Mouse (Mus musculus): ENCODE measurements around the gene Ppp6r2. TPM values are rescaled to one million over a fixed set of nuclear protein-coding genes. Genes with fewer than 3 reads are reported as not detected.

Ppp6r2 gene
- polyA plus RNA-seq, 1 experiment: 54.0 TPM

DNA sequence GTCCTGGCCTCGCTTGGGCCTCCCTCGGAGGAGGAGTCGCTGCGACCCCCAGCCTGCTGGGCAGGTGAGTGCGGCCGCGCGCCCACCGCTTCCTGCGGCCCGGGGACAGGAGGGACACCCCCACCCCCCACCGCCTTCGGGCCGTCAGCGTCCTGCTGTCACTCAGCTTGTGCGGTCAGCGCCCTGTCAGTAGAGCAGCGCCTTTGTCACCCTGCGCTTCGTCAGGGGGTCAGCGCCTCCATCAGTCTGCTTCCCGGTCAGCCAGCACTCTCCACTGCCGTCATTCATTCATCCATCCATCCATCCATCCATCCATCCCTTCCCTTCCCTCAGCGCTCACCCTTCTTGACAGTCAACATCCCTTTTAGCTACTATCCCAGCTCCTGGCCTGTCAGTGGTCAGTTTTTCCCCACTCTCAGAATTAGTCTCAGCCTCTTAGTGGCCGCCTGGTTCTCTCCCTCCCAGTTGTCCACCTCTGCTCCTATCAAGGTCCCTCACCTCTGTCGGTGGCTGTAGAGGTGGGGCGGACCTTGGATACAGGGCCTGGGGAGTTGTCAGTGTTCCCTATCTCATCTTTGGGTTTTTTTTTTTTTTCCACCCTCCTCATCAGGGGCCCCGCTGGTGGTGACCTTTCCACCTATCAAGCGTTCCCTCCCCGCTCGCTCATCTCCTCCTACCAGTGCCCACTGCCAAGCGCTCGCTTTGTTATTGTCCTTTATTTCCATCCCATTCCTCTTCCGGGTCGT, 536 bp downstream of the Ppp6r2 start:
- Histone ChIP-seq H3K4me3 (replicated peaks; ENCODE audit: control insufficient read depth, low read depth, low read length) (peak overlapping the region; percentile 95), H3K4me1 (ENCODE audit: control insufficient read depth, insufficient read depth, low read length) (peaks cover 2% of the 10 kb centered on the region; the same call in 1 of the 2 replicates), H3K27ac (ENCODE audit: control insufficient read depth, insufficient read depth, low read depth, low read length, poor library complexity) (peak overlapping the region; percentile 93)
- TF ChIP-seq POLR2A (IDR thresholded peaks at IDR 0.05; ENCODE audit: borderline replicate concordance, control insufficient read depth, low read depth, low read length): 0 out of 2 replicates have a peak, but pooled peaks have one; percentile 37
- no peak for TF ChIP-seq CTCF (IDR thresholded peaks at IDR 0.05; ENCODE audit: control insufficient read depth, insufficient read depth, low read length)
- 11% methylated on average over 35 of the region's 35 CpGs for WGBS

DNA sequence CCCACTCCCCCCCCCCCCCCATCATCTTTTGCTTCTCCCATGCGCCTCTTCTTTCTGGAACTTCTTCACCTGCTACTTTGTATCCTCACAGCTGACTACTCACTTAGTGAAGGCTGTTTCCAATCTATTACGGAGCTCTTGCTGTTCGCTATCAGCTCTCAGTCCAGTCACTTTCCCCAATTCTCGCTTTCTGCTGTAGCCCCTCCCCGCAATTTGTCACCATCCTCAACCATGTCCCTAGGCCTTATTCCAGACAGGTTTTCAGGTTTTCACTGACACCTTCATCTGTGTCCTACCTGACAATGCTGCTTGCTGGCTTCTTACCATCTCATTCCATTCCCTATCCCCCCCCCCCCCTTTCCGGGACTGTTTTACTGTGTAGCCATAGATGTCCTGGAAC, 1.1 kb downstream of the Ppp6r2 start:
- peak overlapping the region; percentile 93 for H3K27ac ChIP-seq (ENCODE audit: control insufficient read depth, insufficient read depth, low read depth, low read length, poor library complexity)
- 77% methylated on average over 6 of the region's 6 CpGs for WGBS
- peak overlapping the region; percentile 31 for H3K4me3 ChIP-seq (replicated peaks; ENCODE audit: control insufficient read depth, low read depth, low read length)
- peaks cover 2% of the 10 kb centered on the region; the same call in 1 of the 2 replicates for H3K4me1 ChIP-seq (ENCODE audit: control insufficient read depth, insufficient read depth, low read length)
- TF ChIP-seq POLR2A (IDR thresholded peaks at IDR 0.05; ENCODE audit: borderline replicate concordance, control insufficient read depth, low read depth, low read length) (no peak), CTCF (IDR thresholded peaks at IDR 0.05; ENCODE audit: control insufficient read depth, insufficient read depth, low read length) (no peak)

DNA sequence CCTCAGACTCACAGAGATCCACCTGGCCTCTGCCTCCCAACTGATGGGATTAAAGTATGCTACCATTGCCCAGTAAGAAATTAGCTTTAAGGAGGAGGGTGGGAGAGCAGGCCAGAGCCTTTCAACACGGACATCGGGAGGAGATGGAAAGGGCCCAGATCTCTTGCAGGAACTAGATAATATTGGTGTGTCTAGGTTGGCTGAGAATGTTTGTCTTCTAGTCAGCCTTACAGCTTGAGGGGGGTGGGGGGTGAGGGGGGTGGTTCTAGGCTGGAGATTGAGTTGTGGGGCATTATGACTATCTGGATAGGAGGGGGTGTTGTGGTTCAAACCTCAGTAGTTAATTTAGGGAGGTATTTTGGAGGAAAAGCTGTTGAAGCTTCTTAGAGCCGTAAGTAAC, 2.2 kb downstream of the Ppp6r2 start:
- TF ChIP-seq CTCF (IDR thresholded peaks at IDR 0.05; ENCODE audit: control insufficient read depth, insufficient read depth, low read length) (no peak), POLR2A (IDR thresholded peaks at IDR 0.05; ENCODE audit: borderline replicate concordance, control insufficient read depth, low read depth, low read length) (no peak)
- Histone ChIP-seq H3K4me1 (ENCODE audit: control insufficient read depth, insufficient read depth, low read length) (peaks cover 2% of the 10 kb centered on the region; the same call in 1 of the 2 replicates), H3K4me3 (replicated peaks; ENCODE audit: control insufficient read depth, low read depth, low read length) (peak overlapping the region; percentile 40), H3K27ac (ENCODE audit: control insufficient read depth, insufficient read depth, low read depth, low read length, poor library complexity) (no peak overlapping the region)
- 69% methylated on average over 3 of the region's 3 CpGs for WGBS

DNA sequence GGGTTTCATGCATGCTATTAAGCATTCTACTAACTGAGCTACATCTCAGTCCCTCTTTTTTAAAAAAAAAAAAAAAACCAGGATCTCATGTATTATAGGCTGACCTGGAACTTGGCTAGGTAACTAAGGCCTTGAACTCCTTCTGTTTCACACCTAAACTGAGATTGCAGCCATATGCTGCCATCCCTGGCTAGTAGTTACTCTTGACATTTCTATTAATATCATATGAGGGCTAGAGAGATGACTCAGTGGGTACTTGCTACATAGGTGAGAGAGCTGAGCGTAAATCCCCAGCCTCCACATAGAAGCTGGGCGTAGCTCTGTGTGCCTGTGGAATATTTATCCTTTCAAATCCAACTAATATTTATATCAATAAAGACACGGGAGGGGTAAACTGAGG, 3.6 kb downstream of the Ppp6r2 start:
- H3K27ac ChIP-seq (ENCODE audit: control insufficient read depth, insufficient read depth, low read depth, low read length, poor library complexity): no peak overlapping the region
- no peak overlapping the region for H3K4me3 ChIP-seq (replicated peaks; ENCODE audit: control insufficient read depth, low read depth, low read length)
- peaks cover 2% of the 10 kb centered on the region; the same call in 1 of the 2 replicates for H3K4me1 ChIP-seq (ENCODE audit: control insufficient read depth, insufficient read depth, low read length)
- 79% methylated on average over 3 of the region's 3 CpGs for WGBS
- no peak for TF ChIP-seq CTCF (IDR thresholded peaks at IDR 0.05; ENCODE audit: control insufficient read depth, insufficient read depth, low read length)
- no peak for TF ChIP-seq POLR2A (IDR thresholded peaks at IDR 0.05; ENCODE audit: borderline replicate concordance, control insufficient read depth, low read depth, low read length)

DNA sequence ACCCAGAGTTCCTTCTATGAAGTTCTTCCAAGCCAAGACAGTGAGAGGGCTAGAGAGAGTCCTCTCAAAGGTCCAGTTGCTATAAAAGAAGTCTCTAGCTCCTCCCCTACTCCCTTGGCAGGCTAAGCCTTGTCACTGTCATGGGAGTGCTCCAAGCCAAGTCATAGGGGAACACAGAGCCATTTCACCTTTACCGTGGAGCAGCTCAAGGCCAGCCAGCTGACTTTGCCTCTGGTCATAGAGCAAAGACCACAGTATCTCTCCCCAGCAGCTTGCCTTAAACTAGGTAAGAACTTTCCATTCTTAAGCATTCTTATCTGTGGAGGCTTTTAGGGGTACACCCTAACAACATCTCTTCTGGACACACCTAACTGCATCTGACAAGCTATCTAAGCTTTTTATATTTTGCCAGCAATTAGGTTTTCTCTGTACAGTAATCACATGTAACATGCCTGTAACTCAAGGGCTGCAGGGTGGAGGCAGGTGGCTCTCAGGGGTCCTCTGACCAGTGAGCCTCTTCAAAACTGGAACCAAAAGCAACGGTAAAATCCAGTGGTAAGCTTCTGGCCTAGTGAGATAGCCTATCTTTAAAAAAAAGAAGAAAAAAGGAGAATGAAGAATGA, 4.4 kb downstream of the Ppp6r2 start:
- Histone ChIP-seq H3K27ac (ENCODE audit: control insufficient read depth, insufficient read depth, low read depth, low read length, poor library complexity) (peak overlapping the region; percentile 71), H3K4me3 (replicated peaks; ENCODE audit: control insufficient read depth, low read depth, low read length) (no peak overlapping the region)

DNA sequence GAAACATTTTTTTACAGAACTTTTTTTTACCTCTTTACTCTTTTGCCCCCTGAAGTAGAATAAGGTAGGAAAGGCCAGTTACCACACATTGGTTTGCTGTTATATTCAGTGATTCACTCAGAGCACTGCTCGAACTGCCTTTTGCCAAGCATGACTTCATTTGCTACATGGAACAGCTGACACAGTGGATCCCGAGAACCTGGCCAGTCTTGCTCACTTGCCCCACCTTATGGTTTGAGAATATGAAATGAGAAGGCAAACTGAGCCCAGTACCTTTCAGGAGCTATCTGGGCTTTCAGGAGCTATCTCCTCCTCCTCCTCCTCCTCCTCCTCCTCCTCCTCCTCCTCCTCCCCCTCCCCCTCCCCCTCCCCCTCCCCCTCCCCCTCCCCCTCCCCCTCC, 22.2 kb downstream of the Ppp6r2 start:
- Histone ChIP-seq H3K27ac (ENCODE audit: control insufficient read depth, insufficient read depth, low read depth, low read length, poor library complexity) (no peak overlapping the region), H3K4me1 (ENCODE audit: control insufficient read depth, insufficient read depth, low read length) (no peaks in the 10 kb centered on the region), H3K4me3 (replicated peaks; ENCODE audit: control insufficient read depth, low read depth, low read length) (no peak overlapping the region)
- TF ChIP-seq POLR2A (IDR thresholded peaks at IDR 0.05; ENCODE audit: borderline replicate concordance, control insufficient read depth, low read depth, low read length) (no peak), CTCF (IDR thresholded peaks at IDR 0.05; ENCODE audit: control insufficient read depth, insufficient read depth, low read length) (no peak)
- WGBS: 42% methylated on average over 2 of the region's 2 CpGs

More for the DNA sequence above, 4.4 kb downstream of the Ppp6r2 start:
- TF ChIP-seq CTCF (IDR thresholded peaks at IDR 0.05; ENCODE audit: control insufficient read depth, insufficient read depth, low read length): no peak
- TF ChIP-seq POLR2A (IDR thresholded peaks at IDR 0.05; ENCODE audit: borderline replicate concordance, control insufficient read depth, low read depth, low read length): no peak
- 49% methylated on average over 2 of the region's 2 CpGs for WGBS
- H3K4me1 ChIP-seq (ENCODE audit: control insufficient read depth, insufficient read depth, low read length): peaks cover 2% of the 10 kb centered on the region; the same call in 1 of the 2 replicates

DNA sequence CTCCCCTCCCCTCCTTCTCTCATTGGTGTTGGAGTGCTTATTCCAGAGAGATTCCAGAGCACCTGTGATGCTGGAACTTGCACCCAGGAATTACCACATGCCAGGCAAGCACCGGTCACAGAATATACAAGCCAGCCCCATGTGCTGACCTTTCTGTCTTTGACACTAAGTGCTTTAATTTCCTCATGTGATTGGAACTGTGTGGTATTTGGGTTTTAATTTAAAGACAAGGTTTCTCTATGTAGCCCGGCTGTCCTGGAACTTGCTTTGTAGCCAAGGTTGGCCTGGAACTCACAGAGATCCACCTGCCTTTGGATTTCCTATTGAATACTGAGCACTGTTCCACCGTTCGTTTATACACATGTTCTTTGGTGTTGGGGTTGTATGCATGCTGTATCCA, 22.7 kb downstream of the Ppp6r2 start:
- WGBS: 93% methylated on average over 4 of the region's 4 CpGs
- TF ChIP-seq CTCF (IDR thresholded peaks at IDR 0.05; ENCODE audit: control insufficient read depth, insufficient read depth, low read length): no peak
- Histone ChIP-seq H3K27ac (ENCODE audit: control insufficient read depth, insufficient read depth, low read depth, low read length, poor library complexity) (no peak overlapping the region), H3K4me3 (replicated peaks; ENCODE audit: control insufficient read depth, low read depth, low read length) (no peak overlapping the region), H3K4me1 (ENCODE audit: control insufficient read depth, insufficient read depth, low read length) (no peaks in the 10 kb centered on the region)

DNA sequence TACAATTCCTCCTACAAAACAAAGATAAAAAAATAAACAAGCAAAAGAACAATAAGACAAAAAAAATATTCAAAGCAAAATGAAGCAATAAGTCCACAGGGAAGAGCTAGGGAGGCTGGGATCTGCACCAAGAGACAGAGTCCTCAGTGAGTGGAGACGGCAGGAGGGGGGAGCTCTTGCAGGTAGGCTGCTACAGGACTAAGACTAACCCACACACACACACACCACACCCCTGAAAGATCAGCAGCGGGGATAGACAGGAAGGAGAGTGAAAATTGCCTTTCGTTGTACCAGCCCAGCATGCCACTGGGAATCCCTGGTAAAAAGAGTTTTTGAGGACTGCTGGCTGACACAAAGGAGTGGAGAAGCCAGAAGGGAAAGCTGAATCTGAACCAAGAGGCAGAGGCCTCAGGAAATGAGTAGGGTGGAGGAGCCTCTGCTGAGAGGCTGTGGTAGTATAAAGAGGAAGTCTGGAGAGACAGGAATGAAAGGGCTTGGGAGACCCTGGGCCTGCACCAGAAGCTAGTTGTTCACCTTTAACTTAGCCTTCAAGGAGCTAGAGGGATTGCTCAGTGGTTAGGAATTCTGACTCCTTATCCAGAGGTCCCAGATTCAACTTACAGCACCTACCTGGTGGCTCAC, 28.5 kb downstream of the Ppp6r2 start:
- WGBS: 4% methylated on average over 3 of the region's 3 CpGs
- no peaks in the 10 kb centered on the region; the same call in 1 of the 2 replicates for H3K4me1 ChIP-seq (ENCODE audit: control insufficient read depth, insufficient read depth, low read length)
- no peak overlapping the region for H3K4me3 ChIP-seq (replicated peaks; ENCODE audit: control insufficient read depth, low read depth, low read length)
- TF ChIP-seq POLR2A (IDR thresholded peaks at IDR 0.05; ENCODE audit: borderline replicate concordance, control insufficient read depth, low read depth, low read length) (no peak), CTCF (IDR thresholded peaks at IDR 0.05; ENCODE audit: control insufficient read depth, insufficient read depth, low read length) (no peak)
- no peak overlapping the region; the same call in 1 of the 2 replicates for H3K27ac ChIP-seq (ENCODE audit: control insufficient read depth, insufficient read depth, low read depth, low read length, poor library complexity)
